Mouse (Mus musculus): Measurements from ENCODE around the gene Zdhhc8. TPM values are rescaled to one million over a fixed set of nuclear protein-coding genes. Genes with fewer than 3 reads are reported as not detected.

Gene Zdhhc8
- polyA plus RNA-seq, 1 experiment from 2014 or later: 15.7 TPM

MicroRNA genes within 50 kb of the gene (microRNA counts, 519-probe panel; counts per million panel counts)
- microRNA mmu-miR-1306: 2,244 counts per million, percentile 38 among the panel's probes with 10 or more counts

Small RNA genes within 50 kb of the gene (microRNA-seq; reads per million reads assigned to microRNA genes)
- gene Gm24572: not detected
- 215 reads per million, percentile 60 among the genes with 10 or more reads in this experiment for gene Mir1306

Other genes starting within 250 kb of the Zdhhc8 start
- 77.8 and 78.2 TPM in 2 replicates for gene Dgcr6, start 182.3 kb downstream of the Zdhhc8 start, polyA plus RNA-seq (2015; fragmentation: Nextera tagmentation; extraction: Ambion mirVana)
- 13.1 and 14.8 TPM in 2 replicates for gene Prodh, start 144.9 kb downstream of the Zdhhc8 start, polyA plus RNA-seq (2015; fragmentation: Nextera tagmentation; extraction: Ambion mirVana)
- 3.0 and 4.3 TPM in 2 replicates for gene Rtn4r, start 107.5 kb downstream of the Zdhhc8 start, polyA plus RNA-seq (2015; fragmentation: Nextera tagmentation; extraction: Ambion mirVana)
- not detected in 2 replicates for gene Ccdc188, start 17.3 kb downstream of the Zdhhc8 start, polyA plus RNA-seq (2015; fragmentation: Nextera tagmentation; extraction: Ambion mirVana)
- gene Trmt2a, start 13.5 kb upstream of the Zdhhc8 start, polyA plus RNA-seq (2015; fragmentation: Nextera tagmentation; extraction: Ambion mirVana): 93.7 and 111 TPM in 2 replicates
- 536 and 556 TPM in 2 replicates for gene Ranbp1, start 13.6 kb upstream of the Zdhhc8 start, polyA plus RNA-seq (2015; fragmentation: Nextera tagmentation; extraction: Ambion mirVana)
- 1.1 TPM in 2 replicates for gene Gm49776, start 23.2 kb upstream of the Zdhhc8 start, polyA plus RNA-seq (2015; fragmentation: Nextera tagmentation; extraction: Ambion mirVana)
- gene Dgcr8, start 54.1 kb upstream of the Zdhhc8 start, polyA plus RNA-seq (2015; fragmentation: Nextera tagmentation; extraction: Ambion mirVana): 25.9 and 28.2 TPM in 2 replicates
- gene Tango2, start 113.0 kb upstream of the Zdhhc8 start, polyA plus RNA-seq (2015; fragmentation: Nextera tagmentation; extraction: Ambion mirVana): 29.0 and 34.9 TPM in 2 replicates
- gene Arvcf, start 113.0 kb upstream of the Zdhhc8 start, polyA plus RNA-seq (2015; fragmentation: Nextera tagmentation; extraction: Ambion mirVana): 25.3 and 28.7 TPM in 2 replicates
- 24.4 and 26.1 TPM in 2 replicates for gene Txnrd2, start 191.2 kb upstream of the Zdhhc8 start, polyA plus RNA-seq (2015; fragmentation: Nextera tagmentation; extraction: Ambion mirVana)
- 95.5 and 101 TPM in 2 replicates for gene Comt, start 191.7 kb upstream of the Zdhhc8 start, polyA plus RNA-seq (2015; fragmentation: Nextera tagmentation; extraction: Ambion mirVana)

All from stomach, embryonic 15.5 days (tissue).